24 mouse cellular contexts compared by ENCODE assay signal in the genomic region with DNA sequence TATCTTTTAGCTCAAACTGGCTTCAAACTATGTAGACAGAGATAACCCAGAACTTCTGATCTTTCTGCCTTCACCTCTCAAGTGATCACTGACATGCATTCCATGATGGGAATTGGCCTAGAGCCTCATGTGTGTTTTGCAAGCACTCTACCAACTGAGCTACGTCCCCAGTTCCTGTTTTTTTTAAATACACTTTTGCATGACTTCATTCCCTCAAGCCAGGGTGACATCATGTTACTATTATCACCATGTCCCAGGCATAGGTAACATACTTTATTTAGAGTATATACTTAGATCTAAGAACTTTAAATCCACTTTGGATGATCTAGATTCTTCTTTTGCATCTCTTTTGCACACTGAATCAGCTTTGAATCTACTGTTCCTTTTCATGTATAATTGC. TPM values are rescaled to one million over a fixed set of nuclear protein-coding genes. Genes with fewer than 3 reads are reported as not detected.
"Had no signal": no experiment of that assay in that cellular context is flagged by ENCODE, and none has a peak within 500 bp of the region (broad histone marks: within the 10 kb centered on the region; RNA-seq: fewer than 3 reads in every experiment).

No protein-coding gene starts in this region.

- ATAC-seq: liver, postnatal 0 days; lung, postnatal 0 days; midbrain, embryonic 16.5 days had no signal

- H3K27me3 ChIP-seq: lung, embryonic 15.5 days; midbrain, embryonic 12.5 days; neural tube, embryonic 12.5 days; stomach, embryonic 15.5 days had no signal

- H3K9ac ChIP-seq: liver, postnatal 0 days; lung, embryonic 15.5 days; midbrain, embryonic 12.5 days; neural tube, embryonic 12.5 days; stomach, embryonic 15.5 days had no signal

- H3K9me3 ChIP-seq: lung, embryonic 15.5 days; midbrain, embryonic 10.5 days; midbrain, embryonic 12.5 days; neural tube, embryonic 12.5 days; stomach, embryonic 15.5 days had no signal

- H3K27ac ChIP-seq: lung, embryonic 15.5 days; macrophage; midbrain, embryonic 10.5 days; midbrain, embryonic 12.5 days; neural tube, embryonic 12.5 days; stomach, embryonic 15.5 days; stomach, postnatal 0 days had no signal

- DNase-seq: liver, postnatal 0 days; lung, adult 2 months; lung, postnatal 14 days; lung, postnatal 36 days; midbrain, embryonic 14.5 days; right cerebral cortex, postnatal 14 days; thymus, adult 2 months; thymus, postnatal 25 days; thymus, postnatal 4 days had no signal

- H3K36me3 ChIP-seq: lung, embryonic 15.5 days; midbrain, embryonic 10.5 days; midbrain, embryonic 12.5 days; neural tube, embryonic 12.5 days; stomach, embryonic 15.5 days had no signal

- H3K4me1 ChIP-seq: lung, embryonic 15.5 days; midbrain, embryonic 10.5 days; midbrain, embryonic 12.5 days; neural tube, embryonic 12.5 days; stomach, embryonic 15.5 days had no signal

- H3K4me2 ChIP-seq: lung, embryonic 15.5 days; midbrain, embryonic 12.5 days; neural tube, embryonic 12.5 days; stomach, embryonic 15.5 days had no signal

- H3K4me3 ChIP-seq: lung, embryonic 15.5 days; midbrain, embryonic 10.5 days; midbrain, embryonic 12.5 days; neural tube, embryonic 12.5 days; stomach, embryonic 15.5 days had no signal

RNA-seq across cellular contexts. Expression of a gene that starts 13.7 kb away (rescaled TPM):
- total RNA-seq: megakaryocyte, adult 5-6 weeks; megakaryocyte-erythroid progenitor cell, adult 5-6 weeks; monocyte, adult 5-6 weeks; neutrophil, adult 5-6 weeks had no signal
- polyA plus RNA-seq: lung, embryonic 15.5 days; lung, postnatal 0 days; macrophage; midbrain, embryonic 10.5 days; midbrain, embryonic 12.5 days; neural tube, embryonic 12.5 days; spleen, adult 2 months; urinary bladder, adult 2 months had no signal
